Mouse (Mus musculus): ENCODE data around the gene Kif14.
A peak's percentile ranks its signal among the peaks of the same experiment; 100 is the strongest.

Kif14 gene

GRCm38 (mm10) chr1:136466143-136466811 is at the start of gene Kif14:
Kif14 (plus strand) TSS chr1:136466343.
- DNase-seq (ENCODE audit: low read depth, low spot score) = peak; percentile 76

GRCm38 (mm10) chr1:136418393-136418792 is 47.8 kb upstream of the Kif14 start:
- DNase-seq (ENCODE audit: low read depth, low spot score) = peak; percentile 26

- DNase-seq (ENCODE audit: low read depth, low spot score) = no peak
Observed at GRCm38 (mm10) chr1:136427166-136427969, 38.8 kb upstream of the Kif14 start.

- no peak for DNase-seq (ENCODE audit: low read depth, low spot score)
Observed at GRCm38 (mm10) chr1:136428981-136429380, 37.2 kb upstream of the Kif14 start.

- DNase-seq (ENCODE audit: low read depth, low spot score) = no peak
Observed at GRCm38 (mm10) chr1:136430126-136430818, 35.9 kb upstream of the Kif14 start.

- DNase-seq (ENCODE audit: low read depth, low spot score) = no peak
Observed at GRCm38 (mm10) chr1:136440741-136441140, 25.4 kb upstream of the Kif14 start.

GRCm38 (mm10) chr1:136442809-136443208 is 23.3 kb upstream of the Kif14 start:
- no peak for DNase-seq (ENCODE audit: low read depth, low spot score)

- DNase-seq (ENCODE audit: low read depth, low spot score) = no peak
Observed at GRCm38 (mm10) chr1:136444555-136445255, 21.4 kb upstream of the Kif14 start.

- DNase-seq (ENCODE audit: low read depth, low spot score) = no peak
Observed at GRCm38 (mm10) chr1:136446933-136447332, 19.2 kb upstream of the Kif14 start.

GRCm38 (mm10) chr1:136447338-136447737 is 18.8 kb upstream of the Kif14 start:
- no peak for DNase-seq (ENCODE audit: low read depth, low spot score)

- DNase-seq (ENCODE audit: low read depth, low spot score) = no peak
Observed at GRCm38 (mm10) chr1:136449541-136449940, 16.6 kb upstream of the Kif14 start.

- DNase-seq (ENCODE audit: low read depth, low spot score) = no peak
Observed at GRCm38 (mm10) chr1:136450206-136450605, 15.9 kb upstream of the Kif14 start.

- no peak for DNase-seq (ENCODE audit: low read depth, low spot score)
Observed at GRCm38 (mm10) chr1:136452421-136452820, 13.7 kb upstream of the Kif14 start.

GRCm38 (mm10) chr1:136455756-136456585 is 10.2 kb upstream of the Kif14 start:
- DNase-seq (ENCODE audit: low read depth, low spot score) = no peak

- DNase-seq (ENCODE audit: low read depth, low spot score) = no peak
Observed at GRCm38 (mm10) chr1:136456741-136457140, 9.4 kb upstream of the Kif14 start.

GRCm38 (mm10) chr1:136457403-136457802 is 8.7 kb upstream of the Kif14 start:
- DNase-seq (ENCODE audit: low read depth, low spot score) = no peak

- DNase-seq (ENCODE audit: low read depth, low spot score) = no peak
Observed at GRCm38 (mm10) chr1:136458691-136459245, 7.4 kb upstream of the Kif14 start.

- no peak for DNase-seq (ENCODE audit: low read depth, low spot score)
Observed at GRCm38 (mm10) chr1:136462443-136462842, 3.7 kb upstream of the Kif14 start.

- DNase-seq (ENCODE audit: low read depth, low spot score) = no peak
Observed at GRCm38 (mm10) chr1:136465168-136465567, 975 bp upstream of the Kif14 start.

- DNase-seq (ENCODE audit: low read depth, low spot score) = no peak
Observed at GRCm38 (mm10) chr1:136469408-136469807, 3.3 kb downstream of the Kif14 start.

GRCm38 (mm10) chr1:136470471-136470870 is 4.3 kb downstream of the Kif14 start:
- no peak for DNase-seq (ENCODE audit: low read depth, low spot score)

Data from brain, embryonic 18.5 days (tissue).